Mouse (Mus musculus) liver, adult 2 months (tissue): ENCODE results near the gene Uhrf1bp1l. TPM values are rescaled to one million over a fixed set of nuclear protein-coding genes. Genes with fewer than 3 reads are reported as not detected.
A peak's percentile ranks its signal among the peaks of the same experiment; 100 is the strongest.

Experiments
- DNase-seq: peaks from one replicate; pipeline ENCODE4 v3.0.0-alpha.2; 2011; ENCODE audit warnings: low read depth, low spot score; ENCODE audit errors: extremely low read depth
- H3K27ac ChIP-seq: fragments of 200-500 bp; replicated peaks from 2 replicates; pipeline ENCODE4 v1.5.1; 2012; ENCODE audit warnings: low read depth, mild to moderate bottlenecking, control low read depth, inconsistent platforms, low read length; ENCODE audit not compliant: insufficient read depth
- H3K27me3 ChIP-seq: fragments of 200-500 bp; 2 replicates; pipeline ENCODE4 v1.6.1; 2012; ENCODE audit warnings: mild to moderate bottlenecking, moderate library complexity, low read length, inconsistent platforms; ENCODE audit not compliant: control insufficient read depth, insufficient read depth
- H3K36me3 ChIP-seq: fragments of 200-500 bp; 2 replicates; pipeline ENCODE4 v1.6.1; 2012; ENCODE audit warnings: low read length, inconsistent platforms; ENCODE audit not compliant: control insufficient read depth, insufficient read depth
- H3K4me1 ChIP-seq: fragments of 200-500 bp; 2 replicates; pipeline ENCODE4 v1.6.1; 2011; ENCODE audit warnings: low read length; ENCODE audit not compliant: control insufficient read depth, insufficient read depth
- H3K4me3 ChIP-seq: fragments of 200-500 bp; 2 replicates; pipeline ENCODE4 v1.5.1; 2011; ENCODE audit warnings: low read depth, mild to moderate bottlenecking, control low read depth, low read length, moderate library complexity; ENCODE audit not compliant: insufficient read depth
- H3K79me2 ChIP-seq: fragments of 200-500 bp; 2 replicates; pipeline ENCODE4 v1.6.1; 2012; ENCODE audit warnings: inconsistent platforms, mild to moderate bottlenecking, low read length, moderate library complexity; ENCODE audit not compliant: control insufficient read depth, insufficient read depth
- H3K9ac ChIP-seq: fragments of 200-500 bp; 2 replicates; pipeline ENCODE4 v1.6.1; 2012; ENCODE audit warnings: low read depth, mild to moderate bottlenecking, control low read depth, inconsistent platforms, low read length
- CTCF ChIP-seq: fragments of 200-500 bp; IDR thresholded peaks from 2 replicates; pipeline ENCODE4 v1.5.1; 2011; ENCODE audit warnings: low read depth, low read length, control low read depth
- POLR2A ChIP-seq: fragments of 200-500 bp; IDR thresholded peaks from 2 replicates; pipeline ENCODE4 v1.6.1; 2011; ENCODE audit warnings: low read length, control low read depth; ENCODE audit not compliant: insufficient read depth; ENCODE audit errors: extremely low read depth
- WGBS: fragments of 180-500 bp; shearing (Covaris S2); methylation state at CpG from one replicate; pipeline ENCODE4 v1.1.7; 2018; 5-methylcytosine and 5-hydroxymethylcytosine counted together
- polyA plus RNA-seq: library from polyadenylated mRNA; depleted of rRNA; stranded (reverse); fragments of >200 nt; gene quantifications from 2 replicates; pipeline ENCODE4 v1.2.3, GENCODE M21; 2012
- total RNA-seq: library from RNA; depleted of rRNA; stranded (reverse); fragments of >200 nt; gene quantifications from 2 replicates; pipeline ENCODE4 v1.2.3, GENCODE M21; 2014

Gene Uhrf1bp1l
- total and polyA plus RNA-seq, 2 experiments: 16.0 to 38.6 TPM

GRCm38 (mm10) chr10:89747221-89747905 lies 2.6 kb downstream of the Uhrf1bp1l start:
- no peak overlapping the region for H3K4me3 ChIP-seq
- DNase-seq: peak; percentile 33
- TF ChIP-seq CTCF (no peak), POLR2A (no peak)
- WGBS: 68% methylated on average over 8 of the region's 8 CpGs
- peaks cover 24% of the 10 kb centered on the region for H3K79me2 ChIP-seq
- no peak overlapping the region for H3K9ac ChIP-seq
- no peak overlapping the region for H3K27ac ChIP-seq
- H3K36me3 ChIP-seq: no peaks in the 10 kb centered on the region
- no peaks in the 10 kb centered on the region for H3K27me3 ChIP-seq
- peaks cover 26% of the 10 kb centered on the region for H3K4me1 ChIP-seq

GRCm38 (mm10) chr10:89747911-89748310 lies 3.1 kb downstream of the Uhrf1bp1l start:
- Histone ChIP-seq H3K4me3 (no peak overlapping the region), H3K27me3 (no peaks in the 10 kb centered on the region), H3K9ac (no peak overlapping the region), H3K27ac (no peak overlapping the region), H3K4me1 (peaks cover 26% of the 10 kb centered on the region), H3K79me2 (peaks cover 28% of the 10 kb centered on the region), H3K36me3 (no peaks in the 10 kb centered on the region)
- TF ChIP-seq POLR2A (no peak), CTCF (no peak)
- no peak for DNase-seq
- 76% methylated on average over 1 of the region's 1 CpGs for WGBS

DNA sequence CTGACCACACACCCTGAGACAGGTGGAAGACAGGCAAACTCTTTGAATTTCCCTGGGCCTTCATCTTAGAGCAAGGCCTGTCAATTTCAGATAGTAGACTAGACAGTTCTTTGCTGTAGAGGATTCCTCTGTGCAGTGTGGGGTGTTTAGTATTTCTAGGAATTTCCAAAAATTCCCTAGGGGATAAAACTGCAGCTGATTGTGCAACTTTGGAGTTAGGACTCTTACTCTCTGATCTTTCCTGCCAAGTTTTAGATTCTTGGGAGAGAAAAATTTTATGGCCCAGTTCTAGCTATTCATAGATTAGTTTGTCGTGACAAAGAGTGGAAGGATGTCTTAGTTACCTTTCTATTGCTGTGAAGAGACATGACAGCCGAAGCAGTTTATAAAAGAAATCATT lies 3.8 kb downstream of the Uhrf1bp1l start:
- H3K9ac ChIP-seq: no peak overlapping the region
- peaks cover 26% of the 10 kb centered on the region for H3K4me1 ChIP-seq
- H3K27ac ChIP-seq: peak overlapping the region; percentile 65
- 39% methylated on average over 2 of the region's 2 CpGs for WGBS
- no peaks in the 10 kb centered on the region for H3K36me3 ChIP-seq
- no peaks in the 10 kb centered on the region for H3K27me3 ChIP-seq
- TF ChIP-seq POLR2A (no peak), CTCF (no peak)
- H3K4me3 ChIP-seq: no peak overlapping the region
- DNase-seq: peak; percentile 93
- peaks cover 34% of the 10 kb centered on the region for H3K79me2 ChIP-seq

GRCm38 (mm10) chr10:89751069-89751468 lies 6.3 kb downstream of the Uhrf1bp1l start:
- Histone ChIP-seq H3K9ac (no peak overlapping the region), H3K27me3 (no peaks in the 10 kb centered on the region), H3K4me3 (no peak overlapping the region), H3K4me1 (peaks cover 33% of the 10 kb centered on the region), H3K36me3 (no peaks in the 10 kb centered on the region), H3K79me2 (peaks cover 34% of the 10 kb centered on the region), H3K27ac (peak overlapping the region; percentile 86)
- whole genome bisulfite sequencing: 30% methylated on average over 5 of the region's 5 CpGs
- TF ChIP-seq POLR2A: no peak
- no peak for TF ChIP-seq CTCF
- peak; percentile 96 for DNase-seq

DNA sequence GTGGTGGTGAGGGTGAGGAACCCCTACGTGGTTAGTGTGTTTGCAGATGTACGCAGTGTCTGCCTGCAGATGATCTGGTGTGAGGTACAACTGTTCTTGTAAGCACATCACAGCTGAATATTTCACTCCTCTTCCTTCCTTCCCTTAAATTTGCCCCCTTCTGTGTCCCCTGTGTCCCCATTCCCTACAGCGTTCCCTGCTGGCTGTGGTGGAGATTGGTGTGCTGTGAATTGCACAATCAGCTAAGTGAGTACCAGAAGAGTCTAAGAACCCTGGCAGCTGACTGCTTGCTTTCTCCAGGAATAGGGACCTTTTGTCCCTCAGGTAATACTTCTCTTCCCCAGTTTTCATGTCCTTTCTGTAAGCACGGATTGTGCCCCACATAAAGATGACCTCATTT lies 10.4 kb downstream of the Uhrf1bp1l start:
- H3K9ac ChIP-seq: no peak overlapping the region

DNA sequence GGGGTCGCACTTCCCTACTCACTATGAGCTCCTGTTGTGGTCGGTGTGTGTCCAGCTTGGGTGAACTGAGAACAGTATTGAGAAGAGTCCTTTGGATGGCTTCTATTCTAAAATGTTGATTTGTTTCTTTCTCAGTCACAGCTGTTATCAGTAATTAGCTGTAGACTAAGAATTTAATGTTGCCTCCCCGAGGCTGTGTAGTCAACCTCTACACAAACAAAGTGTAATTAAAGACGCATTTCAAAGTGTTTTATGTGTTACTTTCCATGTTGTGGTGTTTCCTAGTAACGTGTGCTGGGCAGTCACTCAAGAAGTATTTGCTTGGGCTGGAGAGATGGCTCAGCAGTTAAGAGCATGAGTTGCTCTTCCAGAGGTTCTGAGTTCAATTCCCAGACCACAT lies 16.0 kb downstream of the Uhrf1bp1l start:
- H3K4me3 ChIP-seq: no peak overlapping the region
- 91% methylated on average over 5 of the region's 5 CpGs for WGBS
- H3K4me1 ChIP-seq: peaks cover 2% of the 10 kb centered on the region; the same call in 1 of the 2 replicates
- TF ChIP-seq CTCF (no peak), POLR2A (no peak)
- no peak for DNase-seq
- no peak overlapping the region for H3K27ac ChIP-seq
- no peaks in the 10 kb centered on the region for H3K36me3 ChIP-seq
- H3K79me2 ChIP-seq: peaks cover 26% of the 10 kb centered on the region; the same call in 1 of the 2 replicates
- no peak overlapping the region for H3K9ac ChIP-seq
- no peaks in the 10 kb centered on the region for H3K27me3 ChIP-seq

More for the DNA sequence above, 10.4 kb downstream of the Uhrf1bp1l start:
- H3K27ac ChIP-seq: peak overlapping the region; percentile 58
- peak; percentile 83 for DNase-seq
- peaks cover 31% of the 10 kb centered on the region for H3K79me2 ChIP-seq
- no peaks in the 10 kb centered on the region for H3K36me3 ChIP-seq
- no peak for TF ChIP-seq POLR2A
- peak; percentile 53 for TF ChIP-seq CTCF
- no peak overlapping the region for H3K4me3 ChIP-seq
- peaks cover 17% of the 10 kb centered on the region for H3K4me1 ChIP-seq
- H3K27me3 ChIP-seq: no peaks in the 10 kb centered on the region
- WGBS: 41% methylated on average over 4 of the region's 4 CpGs
